Mouse (Mus musculus) heart, postnatal 10 days (tissue): Measurements from ENCODE around the gene Plpp7. TPM values are rescaled to one million over a fixed set of nuclear protein-coding genes. Genes with fewer than 3 reads are reported as not detected.

Source experiments
- DNase-seq, 2 experiments: peaks; one replicate each; pipeline ENCODE4 v3.0.0; 2021
- intact Hi-C: fragments of 180-260 bp; cut with DNase I; formaldehyde crosslinking; loops from one replicate; pipeline ENCODE4 v1.15.1; 2025
- total RNA-seq, 2 experiments: library from RNA; stranded (reverse); gene quantifications; 2 replicates each; pipeline ENCODE4 v1.2.3; 2021

Gene Plpp7
- 10 to 100 TPM; 29.3 to 31.6 TPM for total RNA-seq

GRCm38 (mm10) chr2:32095351-32096121 lies at the start of gene Plpp7:
Gene Plpp7 (plus strand): TSS chr2:32095528.
- DNase-seq = peak; percentile 86 to 89
- intact Hi-C loops = no loop called here

GRCm38 (mm10) chr2:32046009-32046408 lies 49.3 kb upstream of the Plpp7 start:
- DNase-seq = no peak
- intact Hi-C loops = no loop called here

- DNase-seq = no peak
- intact Hi-C loops = no loop called here
These were observed 48.0 kb upstream of the Plpp7 start for GRCm38 (mm10) chr2:32047323-32047722.

DNA sequence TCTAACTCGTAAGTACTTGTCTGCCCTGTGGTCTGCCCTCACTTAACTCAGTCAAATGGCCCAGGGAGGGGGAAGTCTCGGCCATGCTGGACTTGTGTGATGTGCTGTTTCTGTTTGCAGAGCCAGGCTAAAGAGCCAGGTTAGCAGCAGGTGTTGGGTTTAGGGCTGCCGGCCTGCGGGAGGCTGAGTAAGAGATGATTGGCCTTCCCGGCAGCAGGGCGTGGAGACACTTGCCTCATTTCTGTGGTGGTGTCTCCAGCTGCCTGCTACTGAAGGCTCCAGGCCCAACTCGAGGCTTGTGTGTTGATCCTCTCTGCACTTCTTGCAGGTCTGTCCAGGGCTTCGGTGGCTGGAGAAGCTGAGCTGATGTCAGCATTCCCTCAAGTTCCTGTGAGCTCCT lies 43.5 kb upstream of the Plpp7 start:
- no peak for DNase-seq
- intact Hi-C loops = no loop called here

- intact Hi-C loops = no loop called here
- DNase-seq = no peak
These were observed 42.9 kb upstream of the Plpp7 start for GRCm38 (mm10) chr2:32052418-32052817.

DNA sequence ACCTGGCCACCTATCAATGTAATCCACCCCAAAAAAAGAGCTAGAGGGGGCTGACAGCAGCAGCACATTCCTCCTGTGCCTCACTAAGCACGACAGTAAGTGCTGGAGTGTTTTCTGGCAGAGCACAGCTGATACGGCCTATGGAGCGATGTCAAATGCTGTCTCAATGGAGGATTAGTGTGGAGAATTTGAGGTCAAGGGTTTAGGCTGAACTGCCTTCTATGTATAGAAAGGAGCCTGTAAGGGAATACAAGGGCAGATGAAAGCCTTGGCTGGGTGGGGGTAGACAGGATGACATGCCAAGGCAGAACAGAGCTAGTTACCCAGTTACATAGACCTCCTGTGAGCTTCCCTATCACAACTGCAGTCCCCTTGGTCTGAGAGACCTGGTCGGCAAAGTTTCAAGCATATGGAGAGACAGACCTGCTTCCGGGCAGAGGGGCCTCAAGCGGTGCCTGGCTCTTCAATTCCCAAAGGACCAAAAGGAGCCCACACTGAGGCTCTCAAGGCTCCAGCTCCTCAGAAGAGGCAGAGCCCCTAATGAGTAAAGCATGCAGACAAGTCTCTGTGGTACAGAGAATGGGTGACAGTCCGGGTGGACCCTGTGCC lies 39.9 kb upstream of the Plpp7 start:
- intact Hi-C loops = no loop called here
- no peak for DNase-seq

GRCm38 (mm10) chr2:32056524-32056923 lies 38.8 kb upstream of the Plpp7 start:
- intact Hi-C loops = no loop called here
- no peak for DNase-seq

GRCm38 (mm10) chr2:32057360-32057759 lies 38.0 kb upstream of the Plpp7 start:
- DNase-seq = no peak
- intact Hi-C loops = no loop called here

DNA sequence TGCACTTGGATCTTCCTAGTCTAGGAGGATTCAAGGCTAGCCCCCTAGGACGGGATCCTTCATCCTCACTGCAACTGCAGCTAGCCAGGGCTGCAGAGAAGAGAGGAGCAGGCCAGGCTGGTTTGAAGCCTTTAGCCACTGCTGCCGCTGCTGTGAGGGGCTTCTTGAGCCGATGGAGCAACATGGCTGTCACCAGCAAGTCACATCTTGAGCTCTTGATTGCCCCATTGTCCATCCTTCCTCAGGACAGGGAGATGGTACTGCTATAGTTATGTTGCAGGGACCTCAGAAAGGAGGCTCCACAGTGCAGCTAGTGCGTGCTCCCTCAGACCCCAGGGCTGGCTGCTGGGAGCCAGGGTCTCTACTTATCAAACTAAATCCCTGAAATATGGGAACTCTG lies 37.5 kb upstream of the Plpp7 start:
- intact Hi-C loops = no loop called here
- no peak for DNase-seq

GRCm38 (mm10) chr2:32058241-32058640 lies 37.1 kb upstream of the Plpp7 start:
- no peak for DNase-seq
- intact Hi-C loops = no loop called here

- DNase-seq = no peak
- intact Hi-C loops = no loop called here
These were observed 36.6 kb upstream of the Plpp7 start for GRCm38 (mm10) chr2:32058716-32059115.

DNA sequence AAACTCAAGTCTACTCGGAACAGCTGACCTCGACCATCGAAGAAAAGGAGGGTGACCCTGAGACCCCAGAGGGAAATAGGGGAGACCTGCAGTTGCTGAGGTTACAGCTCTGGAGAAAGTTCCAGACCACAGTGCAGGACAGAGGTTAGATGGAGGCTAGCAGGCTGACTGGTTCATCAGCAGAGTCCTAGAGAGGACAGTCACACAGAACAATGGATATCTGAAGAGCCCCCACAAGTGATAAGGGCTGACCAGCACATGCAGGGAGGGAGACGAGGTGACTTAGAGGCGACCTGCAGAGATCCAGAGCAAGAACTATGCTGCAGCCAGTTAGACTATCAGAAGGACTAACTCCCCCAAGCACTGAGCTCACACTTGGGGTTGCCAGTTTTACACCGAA lies 35.7 kb upstream of the Plpp7 start:
- DNase-seq = no peak
- intact Hi-C loops = no loop called here

DNA sequence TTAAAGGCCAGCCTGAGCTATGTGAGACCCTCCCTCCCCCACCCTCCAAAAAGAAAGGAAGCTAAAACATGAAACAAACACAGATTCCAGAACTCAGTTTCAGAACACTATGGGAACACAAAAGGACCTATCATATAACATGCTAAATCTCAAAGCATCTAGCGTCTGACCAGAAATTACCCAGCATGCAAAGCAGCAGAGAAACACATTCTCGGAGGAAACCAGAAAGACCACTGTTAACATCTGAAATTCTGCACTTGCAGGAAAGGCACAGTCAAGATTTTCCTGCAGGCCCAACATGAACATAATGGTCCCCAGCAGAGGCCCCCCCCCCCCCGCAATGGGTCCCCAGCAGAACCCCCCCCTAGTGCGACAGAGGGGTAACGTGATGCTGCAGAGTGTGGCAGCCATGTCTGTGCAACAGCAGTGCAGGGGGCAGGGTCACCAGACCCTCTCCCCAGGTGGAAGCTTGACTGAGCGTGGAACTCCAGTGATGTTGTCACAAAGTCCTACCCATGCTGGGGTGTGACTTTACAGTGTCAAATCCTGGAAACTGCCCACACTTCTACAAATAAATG lies 35.0 kb upstream of the Plpp7 start:
- intact Hi-C loops = no loop called here
- no peak for DNase-seq

DNA sequence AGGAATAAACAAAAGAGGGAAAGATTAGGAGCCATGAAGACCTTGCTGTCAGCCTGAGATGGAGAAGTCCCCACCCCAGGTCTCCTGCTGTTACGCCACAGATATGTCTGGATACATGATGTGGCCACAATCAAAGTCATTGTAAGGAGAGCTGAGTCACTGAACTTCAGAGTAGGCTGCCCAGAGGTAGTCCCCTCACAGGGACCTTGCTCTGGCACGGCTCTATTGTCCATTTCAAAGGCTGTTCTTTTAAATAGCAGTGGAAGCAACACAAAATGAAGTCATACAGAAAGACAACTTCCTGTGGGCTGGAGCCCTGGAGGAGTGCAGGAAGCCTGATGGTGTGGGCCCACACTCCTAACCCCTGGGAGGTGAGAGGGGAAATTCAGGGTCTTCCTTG lies 34.1 kb upstream of the Plpp7 start:
- no peak for DNase-seq
- intact Hi-C loops = no loop called here

DNA sequence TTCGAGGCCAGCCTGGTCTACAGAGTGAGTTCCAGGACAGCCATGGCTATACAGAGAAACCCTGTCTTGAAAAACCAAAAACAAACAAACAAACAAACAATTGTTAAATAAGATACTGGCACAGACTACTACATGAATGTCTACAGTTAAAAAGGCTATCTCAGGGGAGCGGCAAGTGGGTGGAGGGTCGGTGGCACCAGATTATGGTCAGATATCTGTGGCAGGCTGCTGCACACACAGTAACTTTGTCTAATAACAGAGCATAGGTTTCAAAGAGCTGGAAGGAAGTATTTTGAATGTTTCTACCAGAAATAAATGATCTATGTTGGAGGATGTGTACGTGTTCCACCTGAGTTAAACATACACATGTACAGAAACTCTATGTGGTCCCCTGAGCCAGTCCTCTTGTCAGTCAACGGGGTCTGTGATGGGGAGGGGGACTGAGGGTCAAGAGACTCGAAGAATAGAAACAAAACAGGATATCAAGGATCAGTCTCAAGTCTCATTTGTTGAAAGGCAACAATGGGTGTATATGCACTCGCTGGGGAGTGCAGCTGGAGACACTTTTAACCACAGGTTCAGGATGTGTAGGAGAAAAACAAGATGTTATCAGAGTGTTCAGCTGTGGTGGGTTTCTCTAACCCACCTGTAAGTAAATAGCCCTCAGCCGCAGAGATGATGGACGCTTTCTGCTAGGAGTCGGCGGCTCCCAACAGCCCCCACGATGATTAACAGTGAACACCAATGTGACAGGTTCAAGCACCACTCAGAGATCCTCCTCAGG lies 33.4 kb upstream of the Plpp7 start:
- intact Hi-C loops = no loop called here
- no peak for DNase-seq

DNA sequence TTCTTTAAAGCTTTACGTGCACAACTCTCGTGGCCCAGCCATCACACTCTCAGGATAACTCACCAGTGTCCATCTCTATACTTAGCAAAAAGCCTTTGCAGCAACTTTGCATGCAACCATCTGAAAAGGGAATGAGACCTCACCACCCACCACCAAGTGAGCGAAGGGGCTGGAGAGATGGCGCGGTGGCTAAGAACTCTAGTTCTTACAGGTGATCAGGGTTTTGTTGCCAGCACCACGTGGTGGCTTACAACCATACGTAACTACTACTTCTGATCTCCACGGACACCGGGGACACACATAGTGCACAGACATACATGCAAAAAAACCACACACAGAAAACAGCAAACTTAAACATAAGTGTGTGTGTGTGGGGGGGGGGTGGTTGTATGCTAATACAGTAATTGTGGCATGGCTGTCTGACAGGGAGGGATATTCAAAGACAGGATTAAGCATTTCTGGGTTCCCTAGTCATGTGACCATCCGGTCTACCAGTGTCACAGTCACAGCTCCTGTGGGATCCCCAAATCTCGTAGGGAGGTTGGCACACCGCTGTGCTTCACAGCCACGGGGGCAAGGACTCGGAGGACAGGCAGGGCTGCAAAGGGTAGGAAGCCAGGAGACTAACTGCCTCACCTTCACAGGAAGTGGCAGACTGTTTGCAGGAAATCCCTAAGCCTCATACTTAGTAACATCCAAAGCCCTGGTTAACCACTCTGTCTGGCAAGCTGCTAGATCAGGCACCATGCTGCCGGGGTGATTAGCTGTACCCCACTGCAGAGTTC lies 32.5 kb upstream of the Plpp7 start:
- DNase-seq = no peak
- intact Hi-C loops = no loop called here

- DNase-seq = peak; percentile 54 to 70
- intact Hi-C loops = loop anchor here (2.0 kb wide), 1 partner anchor 17 kb away; no protein-coding TSS in a partner anchor
These were observed 31.7 kb upstream of the Plpp7 start for GRCm38 (mm10) chr2:32063451-32064151.

DNA sequence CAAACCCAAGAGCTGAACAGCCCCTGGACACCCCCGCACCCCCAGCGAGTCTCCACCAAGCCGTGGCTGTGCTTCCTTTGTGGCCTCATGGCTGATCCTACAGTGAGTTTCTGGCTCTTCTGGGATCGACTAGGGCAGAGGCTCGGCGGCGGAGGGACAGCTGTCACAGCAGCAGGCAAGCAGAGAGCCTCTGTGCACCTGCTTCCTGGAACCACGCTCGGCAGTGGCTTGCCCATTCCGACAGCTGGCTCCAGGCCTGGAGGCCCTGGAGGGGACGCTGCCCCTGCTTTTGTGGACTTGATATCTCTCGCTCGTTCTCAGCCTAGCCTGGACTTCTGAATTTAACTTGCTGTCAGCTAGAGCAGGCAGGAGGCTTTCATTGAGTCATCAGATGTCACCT lies 30.4 kb upstream of the Plpp7 start:
- peak; percentile 58 to 77 for DNase-seq
- intact Hi-C loops = loop anchor here (2.0 kb wide), 1 partner anchor 16 kb away; no protein-coding TSS in a partner anchor

- intact Hi-C loops = loop anchor here (2.0 kb wide), 1 partner anchor 15 kb away; no protein-coding TSS in a partner anchor
- DNase-seq = no peak
These were observed 29.9 kb upstream of the Plpp7 start for GRCm38 (mm10) chr2:32065371-32065791.

GRCm38 (mm10) chr2:32066005-32066404 lies 29.3 kb upstream of the Plpp7 start:
- intact Hi-C loops = no loop called here
- DNase-seq = peak; percentile 71 to 72
